Mouse (Mus musculus) neural tube, embryonic 11.5 days (tissue): ENCODE measurements around the gene Ptafr. TPM values are rescaled to one million over a fixed set of nuclear protein-coding genes. Genes with fewer than 3 reads are reported as not detected.
"Not testable (repeated sequence)": the region's sequence is repeated elsewhere in the genome, so short reads cannot be mapped to it uniquely, and the experiment has no call there.

Source experiments
- ATAC-seq: fragments of 200-750 bp; cut with Nextera tagmentation; 2 replicates; pipeline ENCODE4 v1.8.0; 2017; ENCODE audit warnings: moderate number of reproducible peaks, mild to moderate bottlenecking, moderate TSS enrichment, moderate library complexity; ENCODE audit not compliant: insufficient read depth, low FRiP score, low TSS enrichment
- DNase-seq: peaks from one replicate; pipeline ENCODE4 v3.0.0-alpha.2; 2015; ENCODE audit warnings: low spot score
- H3K27ac ChIP-seq: fragments of 300-500 bp; sonication (generic); 2 replicates; pipeline ENCODE4 v1.5.1; 2014; ENCODE audit warnings: low read depth, mild to moderate bottlenecking, low read length
- H3K27me3 ChIP-seq: fragments of 300-500 bp; sonication (generic); 2 replicates; pipeline ENCODE4 v1.6.1; 2014; ENCODE audit warnings: mild to moderate bottlenecking, low read length, mixed read lengths; ENCODE audit not compliant: control insufficient read depth, insufficient read depth
- H3K36me3 ChIP-seq: fragments of 300-500 bp; sonication (generic); 2 replicates; pipeline ENCODE4 v1.6.1; 2014; ENCODE audit warnings: mild to moderate bottlenecking, low read length, moderate library complexity, mixed read lengths; ENCODE audit not compliant: control insufficient read depth, insufficient read depth
- H3K4me1 ChIP-seq: fragments of 300-500 bp; sonication (generic); 2 replicates; pipeline ENCODE4 v1.6.1; 2014; ENCODE audit warnings: low read length, mixed read lengths; ENCODE audit not compliant: control insufficient read depth, insufficient read depth
- H3K4me2 ChIP-seq: fragments of 300-500 bp; sonication (generic); 2 replicates; pipeline ENCODE4 v1.6.1; 2014; ENCODE audit warnings: low read depth, mild to moderate bottlenecking, moderate library complexity
- H3K4me3 ChIP-seq: fragments of 300-500 bp; sonication (generic); 2 replicates; pipeline ENCODE4 v1.5.1; 2014; ENCODE audit warnings: low read depth, low read length
- H3K9ac ChIP-seq: fragments of 300-500 bp; sonication (generic); 2 replicates; pipeline ENCODE4 v1.6.1; 2014; ENCODE audit warnings: mild to moderate bottlenecking, low read length
- H3K9me3 ChIP-seq: fragments of 300-500 bp; sonication (generic); 2 replicates; pipeline ENCODE4 v1.6.1; 2016; ENCODE audit warnings: low read length; ENCODE audit not compliant: control insufficient read depth
- WGBS: fragments of 180-500 bp; shearing (Covaris S2); extraction: QIAGEN DNeasy Blood & Tissue Kit; methylation state at CpG from one replicate; pipeline ENCODE4 v1.1.7; 2014; 5-methylcytosine and 5-hydroxymethylcytosine counted together
- polyA plus RNA-seq: library from polyadenylated mRNA; unstranded; fragments of >200 nt; fragmentation: Nextera tagmentation; extraction: Ambion mirVana; gene quantifications from 2 replicates; pipeline ENCODE4 v1.2.1, GENCODE M21; 2014

Ptafr gene
- polyA plus RNA-seq, 1 experiment from 2014 or later, result 0.21 TPM

DNA sequence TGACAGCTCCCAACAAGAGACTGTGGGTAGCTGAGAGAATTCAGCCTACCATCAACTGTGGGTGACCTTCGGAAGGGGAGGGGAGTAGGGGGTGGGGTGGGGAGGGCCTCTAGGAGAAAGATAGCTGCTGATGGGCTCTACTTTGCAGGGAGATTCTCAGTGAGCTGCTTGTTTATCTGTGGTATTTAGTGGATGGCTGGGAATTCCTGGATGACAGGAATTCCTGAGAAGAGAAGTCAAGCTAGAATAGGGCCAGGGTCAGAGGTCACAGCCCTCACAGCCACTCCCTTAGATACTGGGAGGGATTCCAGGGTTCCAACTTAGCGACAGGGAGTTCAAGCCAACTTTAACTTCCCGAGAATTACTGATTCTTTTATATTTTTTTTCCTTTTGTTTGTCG, 30.3 kb downstream of the Ptafr start:
- Histone ChIP-seq H3K27ac (no peak overlapping the region), H3K4me2 (no peak overlapping the region), H3K27me3 (no peaks in the 10 kb centered on the region), H3K9ac (no peak overlapping the region), H3K9me3 (0 out of 2 replicates have a peak, but pooled peaks cover 4% of the 10 kb centered on the region), H3K4me1 (no peaks in the 10 kb centered on the region), H3K4me3 (no peak overlapping the region), H3K36me3 (no peaks in the 10 kb centered on the region)
- DNase-seq, result no peak
- ATAC-seq, result no peak
- WGBS, result 44% methylated on average over 4 of the region's 4 CpGs

DNA sequence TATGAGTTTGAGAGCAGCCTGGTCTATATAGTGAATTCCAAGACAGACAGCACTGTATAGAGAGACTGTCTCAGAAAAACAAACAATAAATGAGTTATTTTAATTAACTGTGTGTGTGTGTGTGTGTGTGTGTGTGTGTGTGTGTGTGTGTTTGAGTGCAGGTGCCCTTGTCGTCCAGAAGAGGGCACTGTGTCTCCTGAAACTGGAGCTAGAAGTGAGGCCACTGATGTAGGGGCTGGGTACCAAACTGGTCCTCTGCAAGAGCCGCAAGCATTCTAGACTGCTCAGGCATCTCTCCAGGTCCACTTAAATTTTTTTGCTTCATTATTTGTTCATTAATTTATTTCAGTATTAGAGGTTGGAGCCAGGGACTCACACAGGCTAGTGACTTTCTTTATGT, 35.0 kb downstream of the Ptafr start:
- no peak overlapping the region for H3K27ac ChIP-seq
- DNase-seq (no peak), ATAC-seq (no peak)
- no peaks in the 10 kb centered on the region for H3K27me3 ChIP-seq
- WGBS, result 91% methylated on average over 2 of the region's 2 CpGs
- H3K9ac ChIP-seq, result no peak overlapping the region
- 0 out of 2 replicates have a peak, but pooled peaks cover 4% of the 10 kb centered on the region for H3K9me3 ChIP-seq
- H3K4me1 ChIP-seq, result no peaks in the 10 kb centered on the region
- H3K4me3 ChIP-seq, result no peak overlapping the region
- no peak overlapping the region for H3K4me2 ChIP-seq
- H3K36me3 ChIP-seq, result no peaks in the 10 kb centered on the region

GRCm38 (mm10) chr4:132599764-132600163, 35.9 kb downstream of the Ptafr start:
- H3K4me2 ChIP-seq, result no peak overlapping the region
- WGBS, result 70% methylated on average over 3 of the region's 3 CpGs
- H3K27ac ChIP-seq, result no peak overlapping the region
- H3K4me1 ChIP-seq, result no peaks in the 10 kb centered on the region
- no peaks in the 10 kb centered on the region for H3K27me3 ChIP-seq
- H3K9me3 ChIP-seq, result 0 out of 2 replicates have a peak, but pooled peaks cover 4% of the 10 kb centered on the region
- H3K9ac ChIP-seq, result no peak overlapping the region
- no peak overlapping the region for H3K4me3 ChIP-seq
- ATAC-seq (no peak), DNase-seq (no peak)
- H3K36me3 ChIP-seq, result no peaks in the 10 kb centered on the region

DNA sequence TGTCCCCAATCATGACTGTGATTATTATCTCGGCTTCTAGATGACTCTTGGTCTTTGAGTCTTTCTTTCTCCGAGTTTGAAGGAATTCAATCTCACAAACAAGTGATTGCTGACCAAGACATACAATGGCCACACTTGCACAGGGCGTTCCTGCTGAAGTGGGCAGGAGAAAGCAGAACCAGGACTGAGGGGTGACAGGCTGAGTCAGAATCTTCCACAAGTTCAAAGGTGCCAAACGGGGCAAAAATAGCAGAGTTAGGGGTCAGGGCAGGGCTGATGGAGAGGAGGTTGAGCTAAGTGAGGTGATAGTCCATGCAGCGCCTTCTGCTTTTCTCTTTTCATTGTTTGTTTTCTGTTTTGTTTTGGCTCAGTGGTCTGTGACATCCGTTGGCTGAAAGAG, 36.6 kb downstream of the Ptafr start:
- Histone ChIP-seq H3K27ac (no peak overlapping the region), H3K27me3 (no peaks in the 10 kb centered on the region), H3K4me3 (no peak overlapping the region), H3K9ac (no peak overlapping the region), H3K4me2 (no peak overlapping the region), H3K4me1 (no peaks in the 10 kb centered on the region), H3K36me3 (no peaks in the 10 kb centered on the region), H3K9me3 (0 out of 2 replicates have a peak, but pooled peaks cover 4% of the 10 kb centered on the region)
- DNase-seq, result no peak
- ATAC-seq, result no peak
- WGBS, result 83% methylated on average over 6 of the region's 6 CpGs

DNA sequence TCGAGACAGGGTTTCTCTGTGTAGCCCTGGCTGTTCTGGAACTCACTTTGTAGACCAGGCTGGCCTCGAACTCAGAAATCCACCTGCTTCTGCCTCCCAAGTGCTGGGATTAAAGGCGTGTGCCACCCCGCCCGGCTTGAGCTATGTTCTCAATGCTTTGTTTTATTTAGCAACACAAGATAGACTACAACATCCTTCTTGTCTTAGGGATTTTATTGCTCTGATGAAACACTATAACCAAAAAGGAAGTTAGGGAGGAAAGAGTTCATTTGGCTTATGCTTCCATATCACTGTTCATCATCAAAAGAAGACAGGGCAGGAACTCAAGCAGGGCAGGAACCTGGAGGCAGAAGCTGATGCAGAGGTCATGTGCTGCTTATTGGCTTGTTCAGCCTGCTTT, 37.4 kb downstream of the Ptafr start:
- not testable (repeated sequence) for DNase-seq, H3K9ac ChIP-seq, H3K27ac ChIP-seq, H3K27me3 ChIP-seq, ATAC-seq, H3K36me3 ChIP-seq, H3K4me1 ChIP-seq, H3K4me3 ChIP-seq, H3K4me2 ChIP-seq, H3K9me3 ChIP-seq
- WGBS, result 78% methylated on average over 5 of the region's 5 CpGs

- Histone ChIP-seq H3K4me3 (no peak overlapping the region), H3K9ac (no peak overlapping the region), H3K4me2 (no peak overlapping the region), H3K9me3 (0 out of 2 replicates have a peak, but pooled peaks cover 4% of the 10 kb centered on the region), H3K27me3 (no peaks in the 10 kb centered on the region), H3K27ac (no peak overlapping the region), H3K4me1 (no peaks in the 10 kb centered on the region), H3K36me3 (no peaks in the 10 kb centered on the region)
- 87% methylated on average over 4 of the region's 4 CpGs for WGBS
- no peak for ATAC-seq
- no peak for DNase-seq
Observed at GRCm38 (mm10) chr4:132603468-132603867, 39.6 kb downstream of the Ptafr start.

DNA sequence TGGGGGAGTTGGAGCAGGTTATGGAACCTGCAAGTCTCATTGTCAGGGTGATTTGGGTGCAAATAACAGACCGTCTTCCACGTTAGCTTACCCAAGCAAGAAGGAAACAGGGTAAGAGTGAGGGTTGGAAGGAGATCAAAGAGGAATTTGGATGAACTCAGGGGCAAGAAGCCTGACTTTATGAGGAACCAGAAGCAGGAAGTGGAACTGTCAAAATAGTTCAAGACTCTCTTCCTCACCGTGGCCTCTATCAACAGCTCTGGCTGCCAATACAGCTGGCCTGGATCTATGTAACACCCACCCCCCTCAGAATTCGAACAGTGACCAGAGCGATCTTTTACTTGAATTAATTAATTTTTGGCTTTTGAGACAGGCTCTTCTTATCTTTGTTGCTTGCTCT, 41.9 kb downstream of the Ptafr start:
- H3K36me3 ChIP-seq, result no peaks in the 10 kb centered on the region
- no peak for DNase-seq
- 77% methylated on average over 5 of the region's 5 CpGs for WGBS
- no peak overlapping the region for H3K9ac ChIP-seq
- H3K9me3 ChIP-seq, result no peaks in the 10 kb centered on the region
- no peak overlapping the region for H3K4me3 ChIP-seq
- H3K27me3 ChIP-seq, result no peaks in the 10 kb centered on the region
- no peak overlapping the region for H3K27ac ChIP-seq
- no peak overlapping the region for H3K4me2 ChIP-seq
- H3K4me1 ChIP-seq, result no peaks in the 10 kb centered on the region
- ATAC-seq, result no peak

DNA sequence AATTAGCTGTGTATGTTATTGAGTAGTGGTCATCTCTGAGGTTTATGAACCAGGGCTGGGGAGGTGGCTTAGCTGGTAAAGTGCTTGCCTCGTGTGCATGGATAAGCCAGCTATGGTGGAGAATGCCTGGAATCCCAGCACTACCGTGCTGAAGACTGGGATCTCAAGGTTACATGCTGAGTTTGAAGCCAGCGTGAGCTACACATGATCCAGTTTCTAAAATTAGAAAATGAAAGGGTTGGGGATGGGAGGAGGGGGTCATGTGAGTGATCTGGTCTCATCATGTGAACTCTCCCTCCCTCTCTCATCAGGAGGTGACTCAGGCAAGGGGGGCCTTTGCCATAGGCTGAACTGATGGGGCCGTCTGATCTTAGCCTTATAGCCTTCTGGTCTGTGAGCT, 44.3 kb downstream of the Ptafr start:
- DNase-seq (no peak), ATAC-seq (no peak)
- Histone ChIP-seq H3K27me3 (no peaks in the 10 kb centered on the region), H3K4me1 (no peaks in the 10 kb centered on the region), H3K4me2 (no peak overlapping the region), H3K36me3 (no peaks in the 10 kb centered on the region), H3K4me3 (no peak overlapping the region), H3K27ac (no peak overlapping the region), H3K9ac (no peak overlapping the region), H3K9me3 (no peaks in the 10 kb centered on the region)
- 53% methylated on average over 4 of the region's 4 CpGs for WGBS

DNA sequence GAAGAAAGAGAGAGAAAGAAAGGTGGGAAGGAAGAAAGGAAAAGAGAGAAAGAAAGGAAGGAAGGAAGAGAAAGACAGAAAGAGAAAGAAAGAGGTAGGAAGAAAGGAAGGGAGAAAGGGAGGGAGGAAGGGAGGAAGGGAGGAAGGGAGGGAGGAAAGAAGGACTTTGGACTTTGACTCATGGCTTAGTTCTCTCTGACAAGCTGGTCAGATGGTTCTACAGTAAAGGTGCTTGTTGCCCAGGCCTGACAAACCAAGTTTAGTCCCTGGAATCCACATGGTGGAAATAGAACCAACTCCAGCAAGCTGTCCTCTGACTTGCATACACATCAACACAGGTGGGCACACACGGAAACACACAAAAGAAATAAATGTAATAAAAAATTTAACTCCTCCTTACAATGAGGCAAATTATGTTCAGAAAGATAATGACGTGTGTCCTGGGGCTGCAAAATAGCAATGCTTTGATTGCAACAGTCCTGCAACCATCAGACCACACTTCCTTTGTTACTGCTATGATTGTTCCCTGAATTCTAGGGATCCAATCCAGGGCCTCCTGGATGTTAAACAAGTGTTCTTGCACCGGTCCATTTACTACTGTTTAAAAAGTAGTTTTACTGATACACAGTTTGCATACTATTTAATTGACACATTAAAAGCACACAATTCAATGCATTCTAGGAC, 46.6 kb downstream of the Ptafr start:
- Histone ChIP-seq H3K36me3 (no peaks in the 10 kb centered on the region), H3K4me3 (no peak overlapping the region), H3K9me3 (no peaks in the 10 kb centered on the region), H3K27ac (no peak overlapping the region), H3K4me2 (no peak overlapping the region), H3K4me1 (no peaks in the 10 kb centered on the region), H3K27me3 (no peaks in the 10 kb centered on the region), H3K9ac (no peak overlapping the region)
- WGBS, result 81% methylated on average over 3 of the region's 3 CpGs
- no peak for DNase-seq
- no peak for ATAC-seq
